Mouse (Mus musculus): ENCODE results near the gene Lrrc28.
"Not testable (repeated sequence)": the region's sequence is repeated elsewhere in the genome, so short reads cannot be mapped to it uniquely, and the experiment has no call there.

Gene Lrrc28

DNA sequence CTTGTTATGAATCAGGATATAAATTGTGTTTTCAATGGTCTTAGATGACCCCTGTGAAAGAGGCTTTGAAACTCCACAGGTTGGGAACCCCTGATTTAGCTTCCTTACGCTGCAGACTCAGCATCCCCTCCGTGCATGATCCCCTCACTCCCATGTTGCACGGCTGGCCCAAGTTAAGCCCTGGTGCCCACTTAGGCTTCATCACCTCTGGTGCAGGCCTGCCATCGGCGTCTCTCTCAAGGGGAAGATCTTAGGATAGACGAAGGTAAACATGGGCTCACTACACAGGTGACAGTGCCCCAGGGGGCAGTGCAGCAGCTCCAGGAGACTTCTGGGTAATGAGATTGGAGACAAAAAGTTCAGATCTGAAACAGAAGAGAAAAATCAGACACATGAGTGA, 115.7 kb downstream of the Lrrc28 start:
- no peak for DNase-seq (ENCODE audit: low spot score in 2 of 2)

DNA sequence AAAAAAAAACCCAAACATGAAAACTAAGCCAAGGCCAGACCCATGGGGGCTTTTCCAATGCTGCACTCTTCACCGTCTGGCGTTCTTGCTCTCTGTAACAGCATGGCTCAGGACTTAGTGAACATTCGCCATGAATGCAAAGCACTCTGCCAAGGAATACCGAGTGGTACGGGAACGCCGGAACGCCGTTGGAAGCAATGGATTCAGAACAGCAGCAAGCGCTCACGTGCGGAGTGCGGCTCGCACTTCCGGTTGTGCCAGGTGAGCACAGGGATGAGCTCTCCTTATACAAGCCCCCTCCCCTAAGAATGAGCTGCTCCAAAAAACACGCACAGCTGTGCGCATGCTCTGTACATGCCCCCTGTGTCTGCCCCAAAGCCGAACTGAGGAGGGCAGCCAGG, 116.2 kb downstream of the Lrrc28 start:
- DNase-seq (ENCODE audit: low spot score in 2 of 2), result no peak

DNA sequence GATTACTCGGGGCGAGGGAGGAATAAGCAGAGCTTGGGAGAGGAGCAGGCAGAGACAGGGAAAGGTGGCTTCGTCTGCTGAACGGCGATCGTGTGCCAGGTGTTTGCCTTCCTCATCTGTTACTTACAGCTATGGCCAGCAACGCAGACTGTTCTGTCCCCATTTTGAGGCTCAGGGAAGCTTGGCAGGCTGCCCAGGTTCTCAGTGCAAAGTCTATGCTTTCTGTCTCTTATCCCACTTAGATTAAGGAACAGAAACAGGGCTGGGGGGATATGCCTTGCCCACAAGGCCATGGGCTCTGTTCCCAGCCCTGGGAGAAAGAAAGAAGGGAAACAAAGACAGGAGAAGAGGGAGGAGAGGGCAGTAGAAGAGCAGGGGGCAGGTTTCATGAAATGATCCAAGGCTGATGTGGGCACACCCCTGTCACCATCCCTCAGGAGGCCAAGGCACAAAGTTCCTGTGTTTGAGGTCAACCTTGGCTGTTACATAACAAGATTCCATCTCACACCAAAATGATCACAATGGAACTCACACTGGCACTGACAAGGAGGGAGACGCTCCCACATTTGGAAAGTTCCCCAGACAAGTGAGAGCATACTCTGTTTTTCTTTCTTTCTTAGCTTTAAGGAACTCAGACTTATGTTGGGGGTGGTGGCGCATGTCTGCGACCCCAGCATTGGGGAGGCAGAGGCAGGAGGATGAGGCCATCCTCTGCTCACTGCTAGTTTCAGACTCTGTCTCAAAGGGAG, 116.8 kb downstream of the Lrrc28 start:
- DNase-seq (ENCODE audit: low spot score in 2 of 2), result peak in 1 of 2 experiments; percentile 25

DNA sequence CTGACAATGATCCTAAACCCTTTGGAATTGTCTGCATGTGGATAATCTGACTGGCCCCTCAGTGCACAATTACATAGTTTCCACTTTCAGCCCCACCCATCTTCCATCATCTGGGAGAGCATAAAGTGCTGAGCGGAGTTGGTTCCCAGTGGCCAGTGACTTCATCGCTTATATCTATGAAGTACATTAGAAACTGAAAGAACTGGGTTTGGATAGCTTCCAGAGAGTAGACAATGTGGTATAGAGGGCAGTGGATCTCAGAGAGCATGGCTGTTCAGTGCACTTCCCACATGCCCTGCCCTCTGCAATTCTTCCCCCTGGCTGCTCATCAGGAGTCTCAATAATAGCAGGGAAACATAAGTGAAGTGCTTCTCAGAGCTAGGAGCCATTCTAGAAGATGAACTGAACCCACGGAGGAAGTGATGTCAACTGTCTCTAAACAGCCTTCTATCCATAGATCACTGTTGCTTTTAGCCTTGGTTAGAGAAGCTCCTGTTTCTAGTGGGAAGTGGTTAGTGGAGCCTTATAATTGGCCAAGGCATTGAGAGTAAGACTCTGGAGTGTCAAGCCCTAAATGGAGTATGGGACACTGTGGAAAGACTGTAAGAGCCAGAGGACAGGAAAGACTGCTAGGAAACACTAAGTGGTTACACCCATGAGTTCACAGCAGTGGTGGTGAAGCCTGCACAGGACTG, 119.0 kb downstream of the Lrrc28 start:
- no peak for DNase-seq (ENCODE audit: low spot score in 2 of 2)

DNA sequence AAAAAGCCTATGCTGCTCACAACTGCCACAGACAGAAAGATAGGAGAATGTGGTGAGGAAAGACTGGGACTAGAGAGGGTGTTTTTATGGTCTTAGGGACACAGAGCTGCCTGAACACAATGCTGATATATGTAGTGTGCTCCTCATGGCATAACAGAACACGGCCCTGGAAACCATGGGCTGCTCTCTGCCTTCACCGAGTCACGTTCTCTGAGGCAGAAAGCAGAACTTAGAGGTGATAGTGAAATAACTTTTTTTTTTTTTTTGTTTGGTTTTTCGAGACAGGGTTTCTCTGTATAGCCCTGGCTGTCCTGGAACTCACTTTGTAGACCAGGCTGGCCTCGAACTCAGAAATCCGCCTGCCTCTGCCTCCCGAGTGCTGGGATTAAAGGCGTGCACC, 121.0 kb downstream of the Lrrc28 start:
- not testable (repeated sequence) for DNase-seq (ENCODE audit: low spot score in 2 of 2)

DNA sequence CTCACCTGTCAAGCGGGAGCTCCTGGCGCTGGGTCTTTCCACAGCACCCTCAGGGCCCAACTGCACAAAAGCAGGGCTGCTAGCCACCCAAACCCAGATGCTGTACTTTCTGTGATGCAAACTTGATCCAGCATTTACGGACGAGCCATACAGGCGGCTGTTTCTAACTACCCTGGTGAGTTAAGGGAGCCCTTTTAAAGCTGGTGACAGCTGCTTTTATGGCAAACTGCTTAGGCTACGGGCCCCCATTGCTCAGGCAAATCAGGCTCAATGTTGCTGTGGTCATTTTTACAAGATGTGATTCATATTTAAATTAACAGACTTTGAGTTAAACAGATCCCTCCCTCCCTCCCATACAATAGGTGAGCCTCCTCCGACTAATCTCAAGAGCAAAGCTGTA, 121.7 kb downstream of the Lrrc28 start:
- DNase-seq (ENCODE audit: low spot score in 2 of 2), result no peak

DNA sequence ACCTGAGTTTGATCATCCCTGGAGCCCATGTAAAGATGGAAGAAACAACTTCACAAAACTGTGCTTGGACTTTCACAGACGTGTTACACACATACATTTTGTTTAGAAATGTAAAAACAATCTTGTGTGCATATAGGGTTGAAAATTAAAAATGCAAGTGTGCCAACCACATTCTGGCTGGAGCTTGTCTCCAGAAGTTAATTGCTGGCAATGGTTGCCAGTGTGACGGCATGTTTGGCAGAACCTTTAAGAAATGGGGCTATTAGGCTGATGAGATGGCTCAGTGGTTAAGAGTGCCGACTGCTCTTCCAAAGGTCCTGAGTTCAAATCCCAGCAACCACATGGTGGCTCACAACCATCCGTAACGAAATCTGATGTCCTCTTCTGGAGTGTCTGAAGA, 123.3 kb downstream of the Lrrc28 start:
- not testable (repeated sequence) for DNase-seq (ENCODE audit: low spot score in 2 of 2)

DNA sequence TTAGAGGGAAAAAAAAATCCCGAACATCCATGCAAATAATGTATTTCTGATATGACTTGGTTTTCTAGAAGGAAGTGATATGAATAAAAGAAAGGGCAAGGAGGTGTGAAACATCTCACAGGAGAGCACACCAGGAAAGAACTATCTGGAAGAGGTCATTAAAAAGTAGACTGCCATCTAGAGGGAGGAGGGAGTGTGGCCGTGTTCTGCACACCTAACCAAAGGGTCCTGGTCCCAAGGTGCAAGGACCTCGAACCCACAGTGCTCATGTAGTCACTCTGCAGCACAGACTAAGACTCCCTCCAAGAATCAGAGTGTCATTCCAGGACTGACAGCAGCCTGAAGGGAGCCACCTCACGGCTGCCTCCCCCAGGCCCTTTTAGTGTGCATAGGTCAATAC, 124.1 kb downstream of the Lrrc28 start:
- DNase-seq (ENCODE audit: low spot score in 2 of 2), result no peak

DNA sequence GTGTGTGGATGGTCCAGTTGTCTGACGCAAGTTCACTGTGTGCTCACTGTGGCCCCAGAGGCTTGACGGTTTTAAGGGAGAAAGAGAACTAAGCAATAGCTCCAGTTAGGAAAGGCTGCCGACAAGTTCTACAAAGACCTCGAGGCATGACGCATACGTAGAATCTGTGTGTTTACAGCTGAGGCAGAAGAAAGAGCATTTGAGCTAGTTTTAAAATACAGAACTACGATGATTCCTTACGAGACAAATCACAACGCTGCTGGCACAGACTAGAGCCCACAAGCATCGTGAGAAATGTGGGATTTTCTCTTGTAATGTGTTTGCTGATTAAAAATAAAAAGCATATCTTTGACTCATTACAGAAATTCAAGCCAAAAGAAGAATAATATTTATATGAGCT, 125.1 kb downstream of the Lrrc28 start:
- DNase-seq (ENCODE audit: low spot score in 2 of 2), result no peak

DNA sequence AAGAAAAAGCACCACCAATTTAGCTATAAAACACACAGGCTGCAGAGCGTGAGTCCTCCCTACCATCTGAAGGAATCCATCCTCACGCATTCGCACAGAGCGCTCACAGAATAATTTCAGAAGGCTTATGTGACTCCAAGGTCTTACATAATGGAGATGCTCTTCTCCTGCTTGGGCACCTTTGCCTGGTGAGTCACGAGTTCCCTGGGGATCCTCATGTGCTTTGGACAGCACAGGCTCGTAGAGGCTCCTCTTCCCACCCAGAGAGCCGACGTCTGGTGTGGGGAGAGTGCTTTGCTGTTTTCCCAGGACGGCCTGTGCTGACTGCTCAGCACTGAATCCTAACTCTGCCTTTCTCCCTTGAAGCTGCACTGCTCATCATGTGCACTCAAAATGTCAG, 129.4 kb downstream of the Lrrc28 start:
- no peak for DNase-seq (ENCODE audit: low spot score in 2 of 2)

DNA sequence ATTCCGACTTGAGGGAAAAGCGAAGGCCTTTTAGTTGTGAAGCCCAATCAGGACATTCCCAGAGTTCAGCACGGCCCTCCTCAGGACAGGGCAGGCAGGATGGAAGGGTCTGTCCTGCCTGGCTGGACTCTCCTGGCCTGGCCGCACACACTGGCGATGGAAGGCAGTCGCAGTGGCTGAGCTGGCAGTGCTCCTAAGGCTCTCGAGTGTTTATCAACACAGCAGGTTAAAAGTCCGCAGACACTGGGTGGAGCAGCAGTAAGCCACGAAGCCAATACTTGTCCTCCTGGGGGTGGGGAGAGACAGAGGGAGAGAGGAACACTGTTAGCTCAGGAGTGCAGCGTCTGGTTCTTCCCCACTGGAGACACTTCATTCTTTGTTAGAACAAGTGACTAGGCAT, 130.2 kb downstream of the Lrrc28 start:
- no peak for DNase-seq (ENCODE audit: low spot score in 2 of 2)

DNA sequence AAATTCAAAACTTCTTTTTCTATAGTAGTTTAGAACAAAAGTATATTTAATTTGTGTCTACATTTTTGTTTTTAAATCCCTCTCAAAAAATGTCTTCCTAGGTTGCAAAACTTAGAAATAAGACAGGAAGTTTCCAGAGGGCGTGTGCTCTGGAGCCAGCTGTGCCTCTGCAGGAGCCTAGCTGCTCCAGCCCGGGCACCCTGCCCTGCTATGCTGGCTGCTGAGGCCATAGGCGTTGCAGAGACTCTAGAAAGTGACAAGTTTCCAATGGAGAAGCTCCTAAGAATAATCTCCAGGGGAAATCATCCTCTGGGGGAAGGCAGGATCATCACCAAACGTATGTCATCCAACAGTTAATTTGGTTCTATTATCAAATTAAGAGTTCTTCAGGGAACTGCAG, 130.7 kb downstream of the Lrrc28 start:
- no peak for DNase-seq (ENCODE audit: low spot score in 2 of 2)

DNA sequence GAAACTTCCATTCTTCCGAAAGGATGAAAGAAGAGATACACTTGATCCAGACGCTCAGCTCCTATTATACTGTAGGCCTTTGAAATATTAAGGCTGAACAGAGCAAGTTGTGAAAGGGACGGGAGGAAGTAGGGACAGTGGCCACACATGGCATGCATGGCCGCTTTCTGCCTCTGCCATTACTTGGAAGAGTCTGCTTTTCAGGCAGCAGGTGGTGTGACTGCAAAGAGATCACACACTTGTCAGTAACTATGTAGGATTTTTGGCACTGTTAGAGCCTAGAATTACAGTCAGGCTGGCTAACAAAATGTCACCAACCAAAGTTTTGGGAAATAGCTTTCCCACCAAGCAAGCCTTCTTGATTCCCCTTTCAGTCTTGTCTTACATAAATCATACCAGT, 131.4 kb downstream of the Lrrc28 start:
- no peak for DNase-seq (ENCODE audit: low spot score in 2 of 2)

DNA sequence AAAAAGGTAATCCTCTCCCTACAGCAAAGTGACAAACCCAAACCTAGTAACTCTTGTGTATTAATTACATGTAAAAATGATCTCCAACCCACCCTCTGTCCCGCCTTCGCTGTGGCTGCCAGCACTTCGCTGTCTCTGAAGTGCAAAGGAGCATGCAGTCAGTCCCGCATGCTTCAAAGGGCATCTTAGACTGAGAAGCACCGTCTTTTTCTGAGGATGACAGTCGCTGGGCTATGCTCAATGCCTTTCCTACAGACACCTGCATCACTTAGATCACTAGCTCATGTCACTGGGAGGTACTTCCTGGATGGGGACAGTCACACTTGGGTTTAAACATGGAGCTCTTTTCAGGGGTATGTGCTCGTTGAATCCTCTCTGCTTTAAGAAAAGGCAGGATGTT, 133.5 kb downstream of the Lrrc28 start:
- no peak for DNase-seq (ENCODE audit: low spot score in 2 of 2)

DNA sequence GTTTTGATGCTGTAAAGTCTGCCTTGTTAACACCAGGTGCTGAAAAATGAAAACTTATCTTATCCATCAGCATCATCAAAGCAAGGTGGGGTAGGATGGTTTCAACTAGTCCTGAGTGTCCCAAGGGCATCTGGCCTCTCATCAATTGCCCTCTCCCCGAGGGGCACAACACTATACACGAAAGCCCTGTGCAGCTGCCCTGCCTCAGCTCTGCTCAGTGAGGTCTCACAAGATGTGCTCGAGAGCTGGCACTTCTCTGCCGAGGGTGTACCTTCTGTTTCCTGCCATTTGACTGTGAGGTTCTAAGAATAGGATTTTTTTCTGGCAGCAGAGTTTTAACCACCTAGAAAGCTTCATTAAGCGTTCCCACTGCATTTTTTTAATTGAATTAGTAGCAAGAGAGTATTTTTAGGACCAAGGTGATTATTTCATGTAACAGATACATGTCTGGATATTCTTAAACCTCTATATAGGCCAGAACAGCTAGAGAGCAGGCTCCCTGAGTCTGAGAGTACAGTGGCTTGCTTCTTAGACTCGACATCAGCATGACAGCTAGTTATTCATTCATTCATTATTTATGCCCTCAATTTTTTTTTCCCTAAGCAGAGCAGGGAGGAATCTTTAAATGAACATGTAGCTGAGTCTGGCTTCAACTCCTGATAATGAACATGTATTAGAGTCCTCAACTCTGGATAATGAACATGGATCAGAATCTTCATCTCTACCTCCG, 141.6 kb downstream of the Lrrc28 start:
- DNase-seq (ENCODE audit: low spot score in 2 of 2), result no peak

DNA sequence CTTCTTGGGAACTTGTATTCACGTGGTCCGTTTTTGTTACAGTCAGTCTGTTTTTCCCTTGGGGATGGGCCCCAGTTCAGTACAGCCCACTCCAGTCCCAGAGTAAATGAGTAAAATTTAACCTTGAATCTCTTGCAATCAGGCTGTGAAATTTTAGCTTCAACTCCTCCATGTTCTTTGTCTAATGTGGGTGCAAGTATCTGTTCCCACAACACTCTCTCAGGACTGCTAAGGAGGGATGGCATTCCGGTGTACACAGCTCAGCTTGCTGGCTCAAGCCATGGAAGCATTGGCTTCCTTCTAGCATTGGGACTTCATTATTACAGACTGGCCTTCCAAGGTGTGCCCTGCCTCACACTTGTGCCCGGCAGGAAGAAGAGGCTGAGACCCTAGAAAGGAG, 142.4 kb downstream of the Lrrc28 start:
- no peak for DNase-seq (ENCODE audit: low spot score in 2 of 2)

DNA sequence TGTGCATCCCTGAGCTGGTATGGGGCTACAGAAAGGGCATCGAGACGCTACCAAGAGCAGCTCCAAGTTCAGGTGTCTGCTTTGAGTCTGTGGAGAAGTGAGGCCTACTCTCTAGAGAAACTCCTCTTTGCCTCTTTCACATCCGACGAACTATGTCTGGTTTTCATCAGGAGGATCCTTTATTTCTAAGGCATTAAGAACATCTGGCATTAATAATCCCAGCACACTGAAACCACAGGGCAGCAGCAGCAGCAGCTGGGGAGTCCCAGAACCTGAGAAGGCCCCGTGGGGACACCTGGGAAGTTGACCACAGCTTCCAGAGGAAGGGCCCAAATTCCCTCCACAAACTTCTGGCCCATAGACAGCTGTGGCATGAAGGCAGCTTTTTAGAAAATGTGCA, 144.2 kb downstream of the Lrrc28 start:
- no peak for DNase-seq (ENCODE audit: low spot score in 2 of 2)

DNA sequence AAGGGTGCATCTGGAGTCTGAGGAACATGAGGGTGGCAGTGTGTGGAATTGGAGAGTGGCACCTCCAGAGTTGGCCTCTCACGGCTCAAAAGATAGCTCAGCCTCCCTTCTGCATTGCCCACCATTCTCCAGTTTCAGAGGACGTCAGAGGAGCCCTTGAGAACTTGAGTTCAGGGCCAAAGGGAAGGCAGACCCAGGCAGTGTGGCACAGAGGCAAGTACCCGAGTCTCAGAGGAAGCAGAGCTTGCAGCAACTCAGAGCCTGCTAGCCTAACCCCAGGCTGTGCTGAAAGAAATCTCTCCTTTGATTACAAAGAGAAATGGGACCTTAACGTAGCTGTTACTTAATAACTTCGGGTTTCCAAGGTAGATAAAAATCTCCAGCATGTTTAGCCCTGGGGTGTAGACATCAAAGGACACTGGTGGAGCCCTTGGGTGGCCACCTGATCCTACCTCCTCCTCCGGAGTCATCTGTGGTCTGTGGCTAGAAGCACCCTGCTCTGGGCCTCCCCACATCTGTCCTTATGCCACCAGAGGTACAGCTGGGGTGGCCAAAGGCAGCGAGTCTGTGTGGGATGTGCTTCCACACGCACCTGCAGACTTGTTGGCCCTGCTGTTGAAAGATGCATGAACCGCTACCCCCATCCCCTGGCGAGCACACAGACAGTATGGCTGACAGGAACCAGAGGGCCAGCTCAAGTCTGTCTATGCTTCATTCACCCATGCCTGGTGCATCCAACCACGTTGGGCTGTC, 144.8 kb downstream of the Lrrc28 start:
- DNase-seq (ENCODE audit: low spot score in 2 of 2), result no peak

DNA sequence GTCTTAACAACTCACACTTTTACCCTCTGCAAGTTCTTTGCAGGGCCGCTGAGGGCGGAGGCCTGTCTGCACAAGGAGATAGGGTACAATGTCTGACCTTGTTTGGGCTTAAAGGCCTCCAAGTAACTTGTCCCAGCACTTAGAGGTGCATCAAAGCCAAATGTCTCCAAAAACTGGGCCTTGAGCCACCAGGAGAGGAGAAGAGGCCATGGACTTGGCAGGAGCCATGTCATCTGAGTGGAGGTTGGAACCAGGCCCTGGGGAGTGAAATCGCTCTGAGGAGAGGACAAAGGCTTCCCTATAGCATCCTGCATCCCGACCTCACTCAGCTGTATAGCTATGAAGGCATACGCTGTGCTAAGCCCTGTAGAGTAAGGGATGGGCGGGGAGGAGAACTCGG, 145.6 kb downstream of the Lrrc28 start:
- no peak for DNase-seq (ENCODE audit: low spot score in 2 of 2)

DNA sequence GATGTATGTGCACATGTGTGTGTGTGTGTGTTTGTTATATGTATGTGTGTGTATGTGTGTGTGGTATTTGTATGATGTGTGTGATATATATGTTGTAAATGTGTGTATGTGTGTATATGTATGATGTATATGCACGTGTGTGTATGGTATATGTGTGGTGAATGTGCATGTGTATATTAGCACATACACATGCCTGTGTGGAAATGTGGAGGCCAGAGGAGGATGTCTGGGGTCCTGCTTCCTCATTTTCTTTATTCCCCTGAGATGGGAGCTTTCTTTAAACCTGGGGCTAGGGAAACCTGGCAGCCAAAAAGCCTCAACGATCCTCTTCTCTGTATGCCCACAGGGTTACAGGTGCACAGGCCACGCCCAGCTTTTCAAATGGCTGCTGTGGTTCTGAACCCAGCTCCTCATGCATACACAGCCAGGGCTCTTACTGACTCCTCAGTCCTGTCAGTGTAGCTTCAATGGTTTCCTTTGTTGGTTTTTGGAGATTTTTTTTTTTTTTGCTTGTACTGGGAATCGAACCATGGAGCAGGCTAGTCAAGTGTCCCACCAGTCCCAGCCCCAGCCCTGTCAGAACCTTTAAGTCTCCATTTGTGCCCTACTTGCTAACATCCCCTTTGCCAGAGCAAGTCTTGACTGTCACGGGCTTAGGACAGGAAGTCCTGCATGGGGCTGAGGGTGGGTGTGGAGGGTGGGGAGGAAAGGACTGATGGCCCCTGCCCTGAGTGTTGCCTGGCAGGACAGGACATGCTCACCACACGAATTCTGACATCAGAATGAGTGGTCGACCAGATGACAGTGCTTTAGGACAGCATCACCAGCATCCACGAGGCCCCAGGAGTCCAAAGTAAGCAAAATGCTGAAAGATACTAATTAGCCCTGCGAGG, 151.0 kb downstream of the Lrrc28 start:
- DNase-seq (ENCODE audit: low spot score in 2 of 2), result no peak

DNA sequence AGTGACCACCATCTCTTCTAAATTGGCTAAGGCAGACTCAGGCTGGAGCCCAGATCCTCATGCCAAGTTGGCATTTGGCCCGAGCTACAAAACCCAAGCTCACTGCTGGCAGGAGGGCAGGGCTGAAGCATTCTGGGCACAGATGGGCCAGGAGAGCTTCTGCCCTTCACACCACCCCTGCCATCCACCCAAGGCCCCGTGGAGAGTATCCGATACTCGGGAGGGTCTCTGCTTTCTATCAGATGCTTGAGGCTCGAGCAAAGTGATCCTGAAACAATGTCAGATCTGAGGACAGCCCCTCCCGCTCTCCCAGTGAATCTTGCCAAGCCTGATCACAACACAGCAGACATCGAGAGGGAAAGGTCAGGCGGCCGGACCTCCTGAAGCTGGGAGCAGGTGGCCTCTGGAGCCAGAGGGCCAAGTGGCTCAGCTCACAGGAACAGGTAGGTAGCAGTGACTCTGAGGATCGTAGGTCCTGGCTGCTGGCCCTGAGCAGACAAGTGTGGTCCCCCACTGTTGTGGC, 157.1 kb downstream of the Lrrc28 start:
- no peak for DNase-seq (ENCODE audit: low spot score in 2 of 2)

Measured in spleen, postnatal 10 days (tissue).